Mouse (Mus musculus): ENCODE results near the gene Uso1. TPM values are rescaled to one million over a fixed set of nuclear protein-coding genes. Genes with fewer than 3 reads are reported as not detected.
A peak's percentile ranks its signal among the peaks of the same experiment; 100 is the strongest.

Uso1 gene
- total and polyA plus RNA-seq, 2 experiments from 2014 or later: 10.8 to 24.9 TPM

DNA sequence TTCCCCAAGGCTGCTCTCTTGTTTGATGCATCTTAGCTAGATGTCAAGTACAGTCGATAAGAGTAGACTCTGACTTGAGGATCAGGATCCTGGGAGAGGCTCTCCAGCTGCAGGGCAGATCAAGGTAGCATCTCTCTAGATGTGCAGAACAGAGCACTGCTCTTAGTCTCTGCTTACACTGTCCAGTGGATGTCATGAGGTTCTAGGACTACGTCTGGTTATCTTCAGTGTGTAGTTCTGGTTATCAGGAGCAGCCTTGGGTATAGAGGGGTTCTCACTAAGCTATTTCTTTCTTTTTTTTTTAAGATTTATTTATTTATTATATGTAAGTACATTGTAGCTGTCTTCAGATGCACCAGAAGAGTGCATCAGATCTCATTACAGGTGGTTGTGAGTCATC, 22.8 kb upstream of the Uso1 start:
- Histone ChIP-seq H3K9ac (replicated peaks; ENCODE audit: low read depth, low read length) (no peak overlapping the region), H3K4me3 (ENCODE audit: low read depth, low read length) (no peak overlapping the region), H3K9me3 (replicated peaks; ENCODE audit: control insufficient read depth, low read length) (no peaks in the 10 kb centered on the region), H3K4me1 (ENCODE audit: control insufficient read depth, insufficient read depth) (peaks cover 9% of the 10 kb centered on the region; the same call in 1 of the 2 replicates), H3K36me3 (replicated peaks; ENCODE audit: control insufficient read depth, insufficient read depth, low read length) (no peaks in the 10 kb centered on the region), H3K4me2 (ENCODE audit: low read depth, low read length) (no peak overlapping the region), H3K27me3 (ENCODE audit: control insufficient read depth, insufficient read depth, low read length) (no peaks in the 10 kb centered on the region), H3K27ac (ENCODE audit: low read depth) (no peak overlapping the region)
- TF ChIP-seq EP300 (IDR thresholded peaks at IDR 0.05; ENCODE audit: low read depth): no peak
- TF ChIP-seq CTCF (IDR thresholded peaks at IDR 0.05; ENCODE audit: low read depth): no peak
- DNase-seq (ENCODE audit: low spot score): no peak
- 76% methylated on average over 2 of the region's 2 CpGs for WGBS
- ATAC-seq (ENCODE audit: insufficient read depth, low read depth): no peak

DNA sequence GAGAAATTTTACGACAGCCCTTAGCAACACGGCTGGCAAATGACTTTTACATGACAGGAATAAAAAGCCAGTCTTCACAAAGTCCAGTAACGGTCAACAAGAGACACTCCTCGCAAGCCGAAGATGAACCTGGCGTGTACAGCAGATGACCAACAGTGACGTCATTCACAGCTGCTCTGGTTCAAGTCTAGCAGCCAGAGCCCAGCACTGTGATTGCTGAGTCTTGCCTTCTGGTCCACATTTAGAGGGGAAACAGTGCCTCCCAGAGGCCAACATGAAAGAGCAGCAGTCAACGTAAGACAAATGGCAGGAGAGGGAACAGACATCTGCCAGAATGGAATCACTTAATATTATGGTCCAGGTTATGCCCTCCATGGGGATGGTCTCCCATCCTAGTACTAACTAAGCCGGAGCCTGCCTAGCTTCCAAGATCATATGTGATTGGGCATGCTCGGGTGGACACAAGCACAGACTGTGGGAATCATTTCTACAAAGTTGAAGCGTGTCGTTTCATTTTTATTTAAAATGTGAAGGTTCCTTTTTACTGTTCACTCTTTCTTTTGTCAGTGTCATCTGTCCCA, 19.8 kb upstream of the Uso1 start:
- H3K4me1 ChIP-seq (ENCODE audit: control insufficient read depth, insufficient read depth): 0 out of 2 replicates have a peak, but pooled peaks cover under 1% of the 10 kb centered on the region
- TF ChIP-seq EP300 (IDR thresholded peaks at IDR 0.05; ENCODE audit: low read depth) (no peak), CTCF (IDR thresholded peaks at IDR 0.05; ENCODE audit: low read depth) (peak; percentile 88)
- H3K4me2 ChIP-seq (ENCODE audit: low read depth, low read length): no peak overlapping the region
- ATAC-seq (ENCODE audit: insufficient read depth, low read depth) (peak; percentile 83), DNase-seq (ENCODE audit: low spot score) (peak; percentile 83)
- H3K27ac ChIP-seq (ENCODE audit: low read depth): no peak overlapping the region
- H3K36me3 ChIP-seq (replicated peaks; ENCODE audit: control insufficient read depth, insufficient read depth, low read length): no peaks in the 10 kb centered on the region
- no peaks in the 10 kb centered on the region for H3K27me3 ChIP-seq (ENCODE audit: control insufficient read depth, insufficient read depth, low read length)
- 45% methylated on average over 12 of the region's 12 CpGs for WGBS
- no peak overlapping the region for H3K4me3 ChIP-seq (ENCODE audit: low read depth, low read length)
- H3K9me3 ChIP-seq (replicated peaks; ENCODE audit: control insufficient read depth, low read length): no peaks in the 10 kb centered on the region
- no peak overlapping the region for H3K9ac ChIP-seq (replicated peaks; ENCODE audit: low read depth, low read length)

DNA sequence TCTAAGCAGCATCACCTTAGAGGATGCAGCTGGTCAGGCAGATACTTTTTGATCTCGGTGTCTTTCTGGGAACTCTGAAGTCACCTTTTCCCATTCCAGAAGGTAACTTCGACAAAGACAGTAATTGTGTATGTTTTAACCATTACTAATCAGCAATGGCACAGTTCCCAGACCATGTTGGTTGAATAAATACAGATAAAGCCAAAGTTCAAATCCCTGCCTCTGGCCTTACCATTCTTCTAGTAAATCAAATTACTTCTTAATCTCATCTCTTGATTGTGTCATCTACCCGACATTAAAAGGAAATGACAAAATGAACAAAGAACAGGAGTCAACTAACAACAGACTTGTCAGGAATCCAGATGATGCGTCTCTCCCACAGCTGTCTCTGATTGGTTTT, 16.1 kb upstream of the Uso1 start:
- TF ChIP-seq EP300 (IDR thresholded peaks at IDR 0.05; ENCODE audit: low read depth): no peak
- no peak for TF ChIP-seq CTCF (IDR thresholded peaks at IDR 0.05; ENCODE audit: low read depth)
- H3K4me1 ChIP-seq (ENCODE audit: control insufficient read depth, insufficient read depth): no peaks in the 10 kb centered on the region
- H3K27ac ChIP-seq (ENCODE audit: low read depth): no peak overlapping the region
- H3K36me3 ChIP-seq (replicated peaks; ENCODE audit: control insufficient read depth, insufficient read depth, low read length): no peaks in the 10 kb centered on the region
- no peaks in the 10 kb centered on the region for H3K9me3 ChIP-seq (replicated peaks; ENCODE audit: control insufficient read depth, low read length)
- H3K27me3 ChIP-seq (ENCODE audit: control insufficient read depth, insufficient read depth, low read length): no peaks in the 10 kb centered on the region
- no peak overlapping the region for H3K4me3 ChIP-seq (ENCODE audit: low read depth, low read length)
- no peak overlapping the region for H3K9ac ChIP-seq (replicated peaks; ENCODE audit: low read depth, low read length)
- no peak overlapping the region for H3K4me2 ChIP-seq (ENCODE audit: low read depth, low read length)
- WGBS: 60% methylated on average over 4 of the region's 4 CpGs
- DNase-seq (ENCODE audit: low spot score) (no peak), ATAC-seq (ENCODE audit: insufficient read depth, low read depth) (no peak)

DNA sequence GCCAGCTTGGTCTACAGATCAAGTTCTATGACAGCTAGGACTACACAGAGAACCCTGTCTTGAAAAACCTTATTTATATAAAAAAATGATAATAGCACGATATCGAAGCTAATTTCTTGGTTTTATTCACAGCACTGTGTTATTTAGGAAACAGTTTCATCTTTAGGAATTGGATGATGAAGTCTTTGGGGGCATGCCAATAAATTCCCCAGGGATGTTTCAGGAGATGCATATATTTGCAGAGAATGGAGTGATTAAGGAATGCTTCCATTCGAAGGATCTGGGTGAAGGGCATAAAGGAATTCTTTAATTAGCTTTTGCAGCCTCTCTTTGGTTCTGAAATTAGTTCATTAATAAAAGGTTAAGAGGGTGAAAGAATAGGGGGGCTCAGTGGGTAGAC, 12.3 kb upstream of the Uso1 start:
- WGBS: 71% methylated on average over 3 of the region's 3 CpGs
- no peak for TF ChIP-seq EP300 (IDR thresholded peaks at IDR 0.05; ENCODE audit: low read depth)
- TF ChIP-seq CTCF (IDR thresholded peaks at IDR 0.05; ENCODE audit: low read depth): no peak
- Histone ChIP-seq H3K36me3 (replicated peaks; ENCODE audit: control insufficient read depth, insufficient read depth, low read length) (no peaks in the 10 kb centered on the region), H3K27ac (ENCODE audit: low read depth) (no peak overlapping the region), H3K4me1 (ENCODE audit: control insufficient read depth, insufficient read depth) (no peaks in the 10 kb centered on the region), H3K4me3 (ENCODE audit: low read depth, low read length) (no peak overlapping the region), H3K9ac (replicated peaks; ENCODE audit: low read depth, low read length) (no peak overlapping the region), H3K9me3 (replicated peaks; ENCODE audit: control insufficient read depth, low read length) (no peaks in the 10 kb centered on the region), H3K4me2 (ENCODE audit: low read depth, low read length) (no peak overlapping the region), H3K27me3 (ENCODE audit: control insufficient read depth, insufficient read depth, low read length) (no peaks in the 10 kb centered on the region)
- no peak for ATAC-seq (ENCODE audit: insufficient read depth, low read depth)
- DNase-seq (ENCODE audit: low spot score): no peak

DNA sequence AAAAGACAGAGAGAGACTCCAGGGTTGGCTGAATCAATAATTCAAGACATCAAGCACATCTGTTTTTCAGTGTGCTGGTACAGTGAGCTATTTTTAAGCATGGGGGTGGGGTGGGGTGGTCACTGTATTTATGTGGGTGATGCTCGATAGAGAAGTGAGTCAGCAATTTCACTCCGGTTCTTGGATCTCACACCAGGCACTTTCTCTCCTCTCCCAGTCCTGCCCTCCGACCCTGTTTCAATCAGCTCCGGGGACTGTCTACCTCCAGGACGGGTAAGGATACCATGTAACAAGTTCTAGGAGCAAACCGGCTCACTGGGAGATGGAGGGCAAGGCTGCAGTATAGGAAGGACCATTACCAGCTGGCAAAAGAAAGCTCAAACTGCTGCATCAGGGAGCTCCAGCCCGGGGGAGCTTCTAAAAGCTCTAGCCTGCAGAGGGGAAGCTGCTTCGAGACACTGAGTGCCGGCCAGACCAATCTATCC, 10.6 kb upstream of the Uso1 start:
- TF ChIP-seq EP300 (IDR thresholded peaks at IDR 0.05; ENCODE audit: low read depth) (no peak), CTCF (IDR thresholded peaks at IDR 0.05; ENCODE audit: low read depth) (no peak)
- Histone ChIP-seq H3K4me3 (ENCODE audit: low read depth, low read length) (no peak overlapping the region), H3K36me3 (replicated peaks; ENCODE audit: control insufficient read depth, insufficient read depth, low read length) (no peaks in the 10 kb centered on the region), H3K27ac (ENCODE audit: low read depth) (0 out of 2 replicates have a peak overlapping the region, but pooled peaks have one; percentile 14), H3K9ac (replicated peaks; ENCODE audit: low read depth, low read length) (no peak overlapping the region), H3K4me2 (ENCODE audit: low read depth, low read length) (no peak overlapping the region), H3K9me3 (replicated peaks; ENCODE audit: control insufficient read depth, low read length) (no peaks in the 10 kb centered on the region), H3K4me1 (ENCODE audit: control insufficient read depth, insufficient read depth) (no peaks in the 10 kb centered on the region), H3K27me3 (ENCODE audit: control insufficient read depth, insufficient read depth, low read length) (no peaks in the 10 kb centered on the region)
- whole genome bisulfite sequencing: 41% methylated on average over 9 of the region's 9 CpGs
- ATAC-seq (ENCODE audit: insufficient read depth, low read depth): no peak
- DNase-seq (ENCODE audit: low spot score): no peak

DNA sequence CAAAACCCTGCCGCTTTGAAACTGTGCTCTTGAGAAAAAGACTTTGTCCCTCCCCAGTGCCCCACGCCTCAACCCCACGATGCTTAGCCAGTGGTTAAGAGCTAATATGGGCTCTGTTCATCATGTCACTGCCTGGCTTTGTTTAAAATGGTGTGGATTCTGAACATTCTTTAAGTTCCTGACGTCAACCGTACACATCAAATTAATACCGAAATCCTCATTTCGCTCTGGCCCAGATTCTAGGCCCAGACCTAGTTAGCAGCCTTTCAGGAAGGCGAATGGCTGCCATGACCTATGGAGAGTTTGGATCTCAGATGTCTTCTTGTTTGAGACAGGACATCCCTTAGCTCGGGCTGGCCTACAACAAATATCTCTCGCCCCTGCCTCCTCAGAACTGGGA, 10.0 kb upstream of the Uso1 start:
- no peak for ATAC-seq (ENCODE audit: insufficient read depth, low read depth)
- no peak for TF ChIP-seq EP300 (IDR thresholded peaks at IDR 0.05; ENCODE audit: low read depth)
- TF ChIP-seq CTCF (IDR thresholded peaks at IDR 0.05; ENCODE audit: low read depth): no peak
- Histone ChIP-seq H3K27me3 (ENCODE audit: control insufficient read depth, insufficient read depth, low read length) (no peaks in the 10 kb centered on the region), H3K9me3 (replicated peaks; ENCODE audit: control insufficient read depth, low read length) (no peaks in the 10 kb centered on the region), H3K36me3 (replicated peaks; ENCODE audit: control insufficient read depth, insufficient read depth, low read length) (no peaks in the 10 kb centered on the region), H3K4me1 (ENCODE audit: control insufficient read depth, insufficient read depth) (no peaks in the 10 kb centered on the region), H3K9ac (replicated peaks; ENCODE audit: low read depth, low read length) (no peak overlapping the region), H3K4me3 (ENCODE audit: low read depth, low read length) (no peak overlapping the region), H3K27ac (ENCODE audit: low read depth) (no peak overlapping the region), H3K4me2 (ENCODE audit: low read depth, low read length) (no peak overlapping the region)
- 91% methylated on average over 10 of the region's 10 CpGs for WGBS
- no peak for DNase-seq (ENCODE audit: low spot score)
